Mouse (Mus musculus) neural tube, embryonic 14.5 days (tissue): ENCODE data around the gene Dvl3. TPM values are rescaled to one million over a fixed set of nuclear protein-coding genes. Genes with fewer than 3 reads are reported as not detected.

ENCODE experiments used
- ATAC-seq: fragments of 200-750 bp; cut with Nextera tagmentation; 2 replicates; pipeline ENCODE4 v1.8.0; 2017; ENCODE audit warnings: low read depth, mild to moderate bottlenecking, moderate TSS enrichment, moderate library complexity
- H3K27ac ChIP-seq: fragments of 300-500 bp; sonication (generic); 2 replicates; pipeline ENCODE4 v1.5.1; 2014; ENCODE audit warnings: low read depth, mild to moderate bottlenecking, control low read depth, low read length, moderate library complexity, mixed read lengths
- H3K27me3 ChIP-seq: fragments of 300-500 bp; sonication (generic); 2 replicates; pipeline ENCODE4 v1.6.1; 2014; ENCODE audit warnings: low read length; ENCODE audit not compliant: control insufficient read depth, insufficient read depth
- H3K36me3 ChIP-seq: fragments of 300-500 bp; sonication (generic); 2 replicates; pipeline ENCODE4 v1.6.1; 2014; ENCODE audit warnings: low read length, mixed read lengths; ENCODE audit not compliant: control insufficient read depth, insufficient read depth
- H3K4me1 ChIP-seq: fragments of 300-500 bp; sonication (generic); 2 replicates; pipeline ENCODE4 v1.6.1; 2014; ENCODE audit warnings: low read length; ENCODE audit not compliant: control insufficient read depth, insufficient read depth
- H3K4me2 ChIP-seq: fragments of 300-500 bp; sonication (generic); 2 replicates; pipeline ENCODE4 v1.6.1; 2014; ENCODE audit warnings: mild to moderate bottlenecking, low read depth, low read length, control low read depth
- H3K4me3 ChIP-seq: fragments of 300-500 bp; sonication (generic); 2 replicates; pipeline ENCODE4 v1.5.1; 2014; ENCODE audit warnings: low read depth, low read length, control low read depth, mixed read lengths
- H3K9ac ChIP-seq: fragments of 300-500 bp; sonication (generic); replicated peaks from 2 replicates; pipeline ENCODE4 v1.6.1; 2014; ENCODE audit warnings: low read depth, mild to moderate bottlenecking, control low read depth, low read length, mixed read lengths
- H3K9me3 ChIP-seq: fragments of 300-500 bp; sonication (generic); 2 replicates; pipeline ENCODE4 v1.6.1; 2016; ENCODE audit warnings: low read length; ENCODE audit not compliant: control insufficient read depth
- WGBS: fragments of 180-500 bp; shearing (Covaris S2); extraction: QIAGEN DNeasy Blood & Tissue Kit; methylation state at CpG from one replicate; pipeline ENCODE4 v1.1.7; 2014; 5-methylcytosine and 5-hydroxymethylcytosine counted together
- polyA plus RNA-seq: library from polyadenylated mRNA; unstranded; fragments of >200 nt; fragmentation: Nextera tagmentation; extraction: Ambion mirVana; gene quantifications from 2 replicates; pipeline ENCODE4 v1.2.1, GENCODE M21; 2014

Gene Dvl3
- polyA plus RNA-seq, 1 experiment from 2014 or later: 40.6 TPM

DNA sequence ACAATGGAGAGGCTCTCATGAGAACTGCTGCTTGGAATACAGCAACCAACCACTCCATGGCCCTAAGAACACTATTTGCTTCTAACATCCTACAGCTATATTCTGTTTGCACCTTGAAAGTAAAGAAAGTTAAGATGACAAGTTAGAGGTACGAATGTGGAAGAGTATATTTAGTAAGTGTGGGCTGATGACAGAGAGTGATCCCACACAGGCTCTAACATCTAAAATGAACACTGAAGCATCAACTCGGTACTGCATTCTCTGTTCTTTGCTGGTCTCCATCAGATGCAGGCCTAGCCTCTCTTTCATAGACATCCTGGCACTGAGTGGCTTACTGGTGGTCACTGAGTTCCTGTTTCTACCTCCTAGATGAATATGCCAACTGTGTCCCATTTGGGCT is 27.5 kb upstream of the Dvl3 start:
- H3K4me1 ChIP-seq: no peaks in the 10 kb centered on the region
- H3K27me3 ChIP-seq: no peaks in the 10 kb centered on the region
- H3K27ac ChIP-seq: no peak overlapping the region
- no peak overlapping the region for H3K4me2 ChIP-seq
- no peaks in the 10 kb centered on the region for H3K9me3 ChIP-seq
- H3K4me3 ChIP-seq: no peak overlapping the region
- no peak for ATAC-seq
- no peak overlapping the region for H3K9ac ChIP-seq
- no peaks in the 10 kb centered on the region for H3K36me3 ChIP-seq
- WGBS: 80% methylated on average over 2 of the region's 2 CpGs

DNA sequence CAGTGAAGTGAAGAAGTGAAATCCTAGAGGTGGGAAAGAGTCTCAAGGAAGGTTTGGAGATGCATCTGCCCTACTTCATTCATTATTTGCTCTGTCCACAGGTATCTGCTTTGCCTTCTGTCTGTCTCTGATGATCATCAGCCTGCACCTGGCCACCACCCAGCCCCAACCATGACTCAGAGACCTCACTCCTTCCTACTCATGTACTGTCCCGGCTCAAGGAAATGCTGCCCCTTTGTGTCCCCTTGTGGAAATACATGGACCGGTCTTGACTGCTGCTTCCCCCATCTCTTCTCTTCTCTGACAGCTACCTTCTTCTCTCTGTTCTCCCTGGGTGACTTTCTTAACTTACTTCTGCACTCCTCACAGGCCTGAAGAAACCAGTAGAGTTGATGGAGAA is 26.2 kb upstream of the Dvl3 start:
- ATAC-seq: no peak
- H3K27me3 ChIP-seq: no peaks in the 10 kb centered on the region
- WGBS: 59% methylated on average over 2 of the region's 2 CpGs
- H3K4me2 ChIP-seq: no peak overlapping the region
- H3K4me1 ChIP-seq: no peaks in the 10 kb centered on the region
- H3K36me3 ChIP-seq: no peaks in the 10 kb centered on the region
- no peaks in the 10 kb centered on the region for H3K9me3 ChIP-seq
- no peak overlapping the region for H3K9ac ChIP-seq
- H3K27ac ChIP-seq: no peak overlapping the region
- no peak overlapping the region for H3K4me3 ChIP-seq

DNA sequence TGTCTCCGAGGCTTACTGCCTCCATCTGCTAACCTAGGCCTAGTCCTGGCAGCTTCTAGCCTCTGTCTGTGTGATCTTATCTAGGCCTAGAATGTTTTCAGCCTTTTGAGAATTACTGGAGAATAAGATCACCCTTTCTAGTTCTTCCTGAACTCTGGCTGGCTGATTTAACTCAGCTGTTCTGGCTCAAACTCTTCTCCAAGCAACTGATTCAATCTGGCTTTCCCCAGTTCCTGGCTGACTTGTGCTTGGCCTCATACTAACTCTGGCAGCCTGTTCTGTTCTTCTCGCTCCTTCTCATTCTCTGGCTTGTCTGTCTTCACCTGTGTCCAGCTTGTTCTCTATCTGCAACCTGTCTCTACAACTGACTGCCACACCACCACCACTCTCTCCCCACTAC is 25.5 kb upstream of the Dvl3 start:
- Histone ChIP-seq H3K4me2 (no peak overlapping the region), H3K36me3 (no peaks in the 10 kb centered on the region), H3K4me3 (no peak overlapping the region), H3K4me1 (no peaks in the 10 kb centered on the region), H3K9ac (no peak overlapping the region), H3K9me3 (no peaks in the 10 kb centered on the region), H3K27me3 (no peaks in the 10 kb centered on the region), H3K27ac (no peak overlapping the region)
- no peak for ATAC-seq
- 73% methylated on average over 2 of the region's 2 CpGs for WGBS

DNA sequence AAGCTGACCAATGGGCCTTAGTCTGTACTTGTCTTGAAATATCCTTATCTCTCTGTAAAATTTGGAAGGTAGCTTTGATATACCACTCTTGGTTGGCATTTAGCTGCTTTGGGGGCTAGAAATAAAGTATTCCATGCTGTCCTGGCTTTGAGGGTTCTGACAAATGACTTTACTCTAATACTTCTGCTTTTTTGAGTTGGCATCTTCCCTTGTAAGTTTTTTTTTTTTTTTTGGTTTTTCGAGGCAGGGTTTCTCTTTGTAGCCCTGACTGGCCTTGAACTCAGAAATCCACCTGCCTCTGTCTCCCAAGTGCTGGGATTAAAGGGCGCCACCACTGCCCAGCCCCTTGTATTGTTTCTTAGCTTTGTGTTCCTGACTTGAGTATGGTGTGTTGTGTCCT is 23.3 kb upstream of the Dvl3 start:
- no peak for ATAC-seq
- Histone ChIP-seq H3K27ac (no peak overlapping the region), H3K9ac (no peak overlapping the region), H3K4me3 (no peak overlapping the region), H3K36me3 (no peaks in the 10 kb centered on the region), H3K4me2 (no peak overlapping the region), H3K4me1 (0 out of 2 replicates have a peak, but pooled peaks cover 5% of the 10 kb centered on the region), H3K27me3 (no peaks in the 10 kb centered on the region), H3K9me3 (no peaks in the 10 kb centered on the region)
- 89% methylated on average over 2 of the region's 2 CpGs for WGBS

DNA sequence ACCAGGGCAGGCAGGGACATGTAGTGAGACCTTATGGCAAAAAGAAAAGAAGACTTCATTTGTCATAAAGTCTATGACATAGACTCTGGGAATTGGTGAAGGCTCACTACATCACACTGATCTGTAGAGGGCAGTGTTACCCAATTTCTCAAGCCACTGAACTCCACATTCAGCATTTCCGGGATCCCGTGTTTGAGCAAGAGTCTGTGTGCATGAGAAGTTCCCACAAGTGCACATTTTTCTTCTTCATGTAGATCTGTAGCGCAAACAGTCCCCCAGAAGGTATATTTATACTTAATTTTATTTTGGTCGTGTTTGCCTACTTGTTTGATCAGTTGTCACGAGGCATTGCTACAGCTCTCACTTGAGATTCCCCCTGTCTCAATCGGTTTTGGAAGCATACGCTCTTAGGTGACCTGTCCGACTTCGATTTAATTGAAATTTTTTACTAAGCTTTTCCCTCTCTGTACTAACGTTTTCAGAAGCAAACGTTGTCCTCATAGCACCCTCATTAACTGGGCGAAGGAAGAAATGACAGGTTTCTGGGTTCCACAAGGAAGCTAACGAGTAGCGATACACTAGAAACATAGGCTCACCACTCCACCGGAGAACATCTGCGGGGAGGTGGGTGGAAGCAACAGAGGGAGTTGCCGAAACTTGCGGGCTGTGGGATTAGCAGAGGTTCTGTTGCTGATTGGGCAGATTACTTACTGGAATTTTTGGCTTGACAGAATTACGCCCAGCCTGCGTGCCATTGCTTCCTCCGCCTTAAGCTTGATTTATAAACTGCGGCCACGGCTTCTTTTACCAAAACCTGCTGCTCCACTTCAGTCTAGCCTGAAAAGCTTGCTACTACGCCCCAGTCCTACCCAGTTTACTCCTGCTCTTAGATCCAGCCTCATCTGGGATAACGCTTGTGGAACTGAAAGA is 19.8 kb upstream of the Dvl3 start:
- no peaks in the 10 kb centered on the region for H3K9me3 ChIP-seq
- no peak overlapping the region for H3K9ac ChIP-seq
- ATAC-seq: peak; percentile 12; the same call in 1 of the 2 replicates
- H3K27me3 ChIP-seq: no peaks in the 10 kb centered on the region
- H3K4me2 ChIP-seq: peak overlapping the region; percentile 39
- peaks cover 8% of the 10 kb centered on the region; the same call in 1 of the 2 replicates for H3K4me1 ChIP-seq
- 20% methylated on average over 25 of the region's 25 CpGs for whole genome bisulfite sequencing
- peak overlapping the region; percentile 16; the same call in 1 of the 2 replicates for H3K4me3 ChIP-seq
- peaks cover 10% of the 10 kb centered on the region for H3K36me3 ChIP-seq
- no peak overlapping the region for H3K27ac ChIP-seq

DNA sequence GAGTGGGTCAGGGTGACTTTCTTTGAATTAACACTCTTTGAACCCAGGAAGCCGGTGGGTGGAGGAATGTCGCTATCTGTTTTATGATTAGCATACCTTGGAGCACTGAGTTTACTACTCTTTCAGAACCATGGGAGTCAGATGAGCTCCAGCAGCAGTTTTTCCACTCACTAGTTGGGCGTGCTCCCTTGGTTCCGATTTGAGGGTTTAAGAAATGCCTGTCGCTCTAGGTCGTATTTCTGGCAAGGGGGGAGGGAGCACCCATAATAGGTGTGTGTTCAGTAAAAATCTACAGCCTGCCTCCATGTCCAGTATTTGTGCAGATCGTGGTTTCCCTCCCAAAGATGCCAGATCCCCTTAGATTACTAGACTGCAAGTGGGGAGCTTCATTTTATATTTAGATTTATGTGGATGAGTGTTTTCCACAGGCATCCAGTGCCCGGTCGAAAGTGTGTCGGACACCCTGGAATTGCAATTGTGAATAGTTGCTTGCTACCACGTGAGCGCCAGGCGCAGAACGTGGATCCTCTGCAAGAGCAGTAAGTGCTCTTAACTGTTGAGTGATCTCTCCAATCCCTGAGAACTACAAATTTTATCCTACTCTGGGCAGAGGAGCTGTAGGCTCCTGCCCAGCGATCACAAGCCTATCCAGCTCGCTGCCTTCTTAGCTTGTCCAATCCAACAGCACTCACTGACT is 18.7 kb upstream of the Dvl3 start:
- ATAC-seq: peak; percentile 1
- WGBS: 8% methylated on average over 16 of the region's 16 CpGs

DNA sequence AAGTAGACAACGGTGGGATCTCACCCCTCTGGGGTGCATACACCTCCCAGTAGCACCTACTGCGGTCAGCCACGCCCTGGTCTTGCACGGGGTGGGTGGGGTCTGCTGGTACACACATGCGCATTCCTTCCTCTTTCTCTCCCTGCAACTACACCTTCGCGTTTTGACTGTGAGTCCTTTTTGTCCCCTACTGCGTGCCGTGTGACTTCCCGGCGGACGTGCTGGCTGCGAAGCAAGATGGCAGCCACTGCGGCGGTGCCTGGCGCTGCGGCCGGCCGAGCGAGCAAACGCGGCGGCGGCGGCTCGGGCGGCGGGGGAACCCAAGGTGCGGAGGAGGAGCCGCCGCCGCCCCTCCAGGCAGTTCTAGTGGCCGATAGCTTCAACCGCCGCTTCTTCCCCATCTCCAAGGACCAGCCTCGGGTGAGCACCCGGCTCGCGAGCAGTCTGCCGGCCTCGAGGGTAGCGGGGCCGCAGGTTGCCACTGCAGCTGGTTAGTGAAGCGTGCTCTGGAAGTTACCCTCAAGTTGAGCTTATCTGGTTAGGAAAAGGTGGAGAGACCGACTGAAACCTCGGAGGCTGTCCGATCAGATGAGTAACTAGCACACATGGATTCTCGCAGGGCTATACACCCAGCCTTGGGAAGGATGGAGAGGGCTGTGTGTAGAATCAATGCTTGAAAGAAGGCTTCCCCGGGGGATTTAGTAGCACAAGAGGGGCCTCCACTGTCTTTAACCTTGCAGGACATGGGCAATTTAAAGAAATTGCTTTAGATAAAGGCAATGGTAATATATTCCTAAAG is 17.9 kb upstream of the Dvl3 start, which contains the start of gene Eif2b5:
Gene Eif2b5, plus strand, starts transcription at position 141 of the 799 bp plus-strand sequence.
- Histone ChIP-seq H3K9me3 (no peaks in the 10 kb centered on the region), H3K27ac (peak within 1 kb of the TSS; percentile 87), H3K4me3 (peak within 1 kb of the TSS; percentile 91), H3K36me3 (peaks cover 29% of the 10 kb centered on the region), H3K9ac (peak within 1 kb of the TSS; percentile 84), H3K27me3 (no peaks in the 10 kb centered on the region), H3K4me2 (peak within 1 kb of the TSS; percentile 74), H3K4me1 (peaks cover 8% of the 10 kb centered on the region; the same call in 1 of the 2 replicates)
- WGBS: under 1% methylated on average over 48 of the region's 49 CpGs
- peak; percentile 95 for ATAC-seq

More for the DNA sequence above, 18.7 kb upstream of the Dvl3 start:
- H3K36me3 ChIP-seq: peaks cover 21% of the 10 kb centered on the region
- H3K4me1 ChIP-seq: peaks cover 8% of the 10 kb centered on the region; the same call in 1 of the 2 replicates
- no peaks in the 10 kb centered on the region for H3K27me3 ChIP-seq
- no peaks in the 10 kb centered on the region for H3K9me3 ChIP-seq
- H3K9ac ChIP-seq: peak overlapping the region; percentile 84
- no peak overlapping the region; the same call in 1 of the 2 replicates for H3K27ac ChIP-seq
- peak overlapping the region; percentile 74 for H3K4me2 ChIP-seq
- H3K4me3 ChIP-seq: peak overlapping the region; percentile 91

DNA sequence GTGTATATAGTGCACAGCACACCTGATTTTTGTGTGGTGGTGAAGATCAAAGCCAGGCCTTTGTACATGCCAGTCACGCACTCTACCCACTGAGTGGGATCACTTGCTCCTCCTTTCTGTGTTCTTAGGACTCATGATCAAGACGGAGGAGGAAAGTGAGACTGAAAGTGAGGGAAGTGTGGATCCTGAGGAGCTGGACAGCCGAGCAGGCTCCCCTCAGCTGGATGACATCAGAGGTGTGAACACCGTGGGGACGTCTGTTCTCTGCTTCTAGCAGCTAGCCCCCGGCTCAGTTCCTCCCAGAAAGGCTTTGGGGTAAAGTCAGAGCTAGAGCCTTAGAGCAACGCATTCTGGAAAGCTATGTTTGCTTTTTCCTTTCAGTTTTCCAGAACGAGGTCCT is 10.8 kb upstream of the Dvl3 start:
- Histone ChIP-seq H3K9me3 (no peaks in the 10 kb centered on the region), H3K36me3 (peaks cover 93% of the 10 kb centered on the region), H3K27ac (no peak overlapping the region), H3K27me3 (no peaks in the 10 kb centered on the region), H3K4me3 (no peak overlapping the region), H3K4me1 (no peaks in the 10 kb centered on the region), H3K4me2 (no peak overlapping the region), H3K9ac (no peak overlapping the region)
- WGBS: 91% methylated on average over 8 of the region's 8 CpGs
- ATAC-seq: no peak
